Mouse (Mus musculus) limb, embryonic 10.5 days (tissue): ENCODE measurements around the gene Tysnd1. TPM values are rescaled to one million over a fixed set of nuclear protein-coding genes. Genes with fewer than 3 reads are reported as not detected.

Experiments used
- DNase-seq: peaks from one replicate; pipeline ENCODE4 v3.0.0-alpha.2; 2017; ENCODE audit warnings: low spot score
- H3K27ac ChIP-seq: fragments of 300-500 bp; sonication (generic); 2 replicates; pipeline ENCODE4 v1.5.1; 2016; ENCODE audit warnings: mild to moderate bottlenecking
- H3K27me3 ChIP-seq: fragments of 300-500 bp; sonication (generic); 2 replicates; pipeline ENCODE4 v1.6.1; 2016; ENCODE audit warnings: low read depth, mild to moderate bottlenecking; ENCODE audit not compliant: poor library complexity, severe bottlenecking
- H3K36me3 ChIP-seq: fragments of 300-500 bp; sonication (generic); 2 replicates; pipeline ENCODE4 v1.6.1; 2016; ENCODE audit warnings: mild to moderate bottlenecking, moderate library complexity
- H3K4me1 ChIP-seq: fragments of 300-500 bp; sonication (generic); 2 replicates; pipeline ENCODE4 v1.6.1; 2016
- H3K4me3 ChIP-seq: fragments of 300-500 bp; sonication (generic); 2 replicates; pipeline ENCODE4 v1.5.1; 2016; ENCODE audit warnings: mild to moderate bottlenecking, moderate library complexity
- H3K9me3 ChIP-seq: fragments of 300-500 bp; sonication (generic); replicated peaks from 2 replicates; pipeline ENCODE4 v1.6.1; 2016; ENCODE audit warnings: mild to moderate bottlenecking
- WGBS: fragments of 180-500 bp; shearing (Covaris S2); methylation state at CpG from one replicate; pipeline ENCODE4 v1.1.7; 2016; 5-methylcytosine and 5-hydroxymethylcytosine counted together
- polyA plus RNA-seq: library from polyadenylated mRNA; unstranded; fragments of >200 nt; fragmentation: Nextera tagmentation; extraction: Ambion mirVana; gene quantifications from 2 replicates; pipeline ENCODE4 v1.2.1, GENCODE M21; 2016

Tysnd1 gene
- polyA plus RNA-seq, 1 experiment from 2014 or later = 39.9 TPM

- no peak overlapping the region for H3K4me3 ChIP-seq
- H3K4me1 ChIP-seq = no peaks in the 10 kb centered on the region; the same call in 1 of the 2 replicates
- H3K27me3 ChIP-seq = peaks cover 7% of the 10 kb centered on the region; the same call in 1 of the 2 replicates
- DNase-seq = no peak
- WGBS = 41% methylated on average over 11 of the region's 11 CpGs
- H3K27ac ChIP-seq = no peak overlapping the region
- H3K9me3 ChIP-seq = no peaks in the 10 kb centered on the region
- H3K36me3 ChIP-seq = peaks cover 5% of the 10 kb centered on the region; the same call in 1 of the 2 replicates
Observed at GRCm38 (mm10) chr10:61729181-61729580, 33.9 kb downstream of the Tysnd1 start.

- H3K4me3 ChIP-seq = no peak overlapping the region
- H3K9me3 ChIP-seq = no peaks in the 10 kb centered on the region
- peaks cover 5% of the 10 kb centered on the region; the same call in 1 of the 2 replicates for H3K36me3 ChIP-seq
- H3K27ac ChIP-seq = no peak overlapping the region
- no peaks in the 10 kb centered on the region; the same call in 1 of the 2 replicates for H3K4me1 ChIP-seq
- DNase-seq = no peak
- peaks cover 7% of the 10 kb centered on the region; the same call in 1 of the 2 replicates for H3K27me3 ChIP-seq
- 96% methylated on average over 6 of the region's 6 CpGs for WGBS
Observed at GRCm38 (mm10) chr10:61730171-61730570, 34.9 kb downstream of the Tysnd1 start.

- Histone ChIP-seq H3K36me3 (peaks cover 31% of the 10 kb centered on the region), H3K27me3 (no peaks in the 10 kb centered on the region), H3K4me1 (no peaks in the 10 kb centered on the region; the same call in 1 of the 2 replicates), H3K27ac (no peak overlapping the region), H3K9me3 (no peaks in the 10 kb centered on the region), H3K4me3 (no peak overlapping the region)
- peak; percentile 58 for DNase-seq
- WGBS = 47% methylated on average over 3 of the region's 3 CpGs
Observed at GRCm38 (mm10) chr10:61734377-61734776, 39.1 kb downstream of the Tysnd1 start.

- no peak overlapping the region for H3K27ac ChIP-seq
- 78% methylated on average over 10 of the region's 10 CpGs for WGBS
- no peaks in the 10 kb centered on the region for H3K9me3 ChIP-seq
Observed at GRCm38 (mm10) chr10:61736671-61737078, 41.4 kb downstream of the Tysnd1 start.

GRCm38 (mm10) chr10:61737537-61737936, 42.2 kb downstream of the Tysnd1 start:
- Histone ChIP-seq H3K4me1 (no peaks in the 10 kb centered on the region), H3K27ac (no peak overlapping the region), H3K4me3 (no peak overlapping the region), H3K36me3 (peaks cover 57% of the 10 kb centered on the region), H3K9me3 (no peaks in the 10 kb centered on the region), H3K27me3 (no peaks in the 10 kb centered on the region)
- 88% methylated on average over 1 of the region's 1 CpGs for WGBS
- DNase-seq = no peak

More at GRCm38 (mm10) chr10:61736671-61737078, 41.4 kb downstream of the Tysnd1 start:
- no peak for DNase-seq
- Histone ChIP-seq H3K4me1 (no peaks in the 10 kb centered on the region; the same call in 1 of the 2 replicates), H3K4me3 (no peak overlapping the region), H3K36me3 (peaks cover 49% of the 10 kb centered on the region), H3K27me3 (no peaks in the 10 kb centered on the region)

- Histone ChIP-seq H3K36me3 (peaks cover 63% of the 10 kb centered on the region), H3K4me3 (no peak overlapping the region), H3K4me1 (no peaks in the 10 kb centered on the region), H3K9me3 (no peaks in the 10 kb centered on the region), H3K27ac (no peak overlapping the region), H3K27me3 (no peaks in the 10 kb centered on the region)
- no peak for DNase-seq
- 93% methylated on average over 4 of the region's 4 CpGs for WGBS
Observed at GRCm38 (mm10) chr10:61738126-61738525, 42.8 kb downstream of the Tysnd1 start.

GRCm38 (mm10) chr10:61741306-61741705, 46.0 kb downstream of the Tysnd1 start:
- Histone ChIP-seq H3K27me3 (no peaks in the 10 kb centered on the region), H3K36me3 (peaks cover 95% of the 10 kb centered on the region), H3K4me3 (no peak overlapping the region), H3K27ac (no peak overlapping the region), H3K9me3 (no peaks in the 10 kb centered on the region), H3K4me1 (no peaks in the 10 kb centered on the region)
- DNase-seq = no peak
- 91% methylated on average over 1 of the region's 1 CpGs for WGBS

- no peaks in the 10 kb centered on the region for H3K4me1 ChIP-seq
- no peaks in the 10 kb centered on the region for H3K27me3 ChIP-seq
- no peak overlapping the region for H3K4me3 ChIP-seq
- peaks cover 100% of the 10 kb centered on the region for H3K36me3 ChIP-seq
- WGBS = 88% methylated on average over 4 of the region's 4 CpGs
- no peak for DNase-seq
- H3K27ac ChIP-seq = no peak overlapping the region
- H3K9me3 ChIP-seq = no peaks in the 10 kb centered on the region
Observed at GRCm38 (mm10) chr10:61741873-61742272, 46.6 kb downstream of the Tysnd1 start.

- 94% methylated on average over 8 of the region's 8 CpGs for WGBS
- H3K4me1 ChIP-seq = no peaks in the 10 kb centered on the region
- no peaks in the 10 kb centered on the region for H3K9me3 ChIP-seq
- no peak for DNase-seq
- H3K4me3 ChIP-seq = no peak overlapping the region
- no peak overlapping the region for H3K27ac ChIP-seq
- H3K36me3 ChIP-seq = peaks cover 100% of the 10 kb centered on the region
- no peaks in the 10 kb centered on the region for H3K27me3 ChIP-seq
Observed at GRCm38 (mm10) chr10:61742336-61742735, 47.0 kb downstream of the Tysnd1 start.

- no peak overlapping the region for H3K27ac ChIP-seq
- 87% methylated on average over 4 of the region's 4 CpGs for WGBS
- H3K36me3 ChIP-seq = peaks cover 98% of the 10 kb centered on the region
- no peaks in the 10 kb centered on the region for H3K27me3 ChIP-seq
- H3K9me3 ChIP-seq = no peaks in the 10 kb centered on the region
- H3K4me1 ChIP-seq = no peaks in the 10 kb centered on the region
- peak; percentile 57 for DNase-seq
- H3K4me3 ChIP-seq = no peak overlapping the region
Observed at GRCm38 (mm10) chr10:61745133-61745532, 49.8 kb downstream of the Tysnd1 start.

GRCm38 (mm10) chr10:61747302-61747701, 52.0 kb downstream of the Tysnd1 start:
- no peak for DNase-seq
- 93% methylated on average over 13 of the region's 13 CpGs for WGBS

GRCm38 (mm10) chr10:61750014-61750413, 54.7 kb downstream of the Tysnd1 start:
- Histone ChIP-seq H3K9me3 (no peaks in the 10 kb centered on the region), H3K4me3 (no peak overlapping the region), H3K27me3 (no peaks in the 10 kb centered on the region), H3K27ac (no peak overlapping the region), H3K4me1 (no peaks in the 10 kb centered on the region), H3K36me3 (peaks cover 98% of the 10 kb centered on the region)
- no peak for DNase-seq
- WGBS = 94% methylated on average over 9 of the region's 9 CpGs

More at GRCm38 (mm10) chr10:61747302-61747701, 52.0 kb downstream of the Tysnd1 start:
- H3K4me1 ChIP-seq = no peaks in the 10 kb centered on the region
- H3K27ac ChIP-seq = no peak overlapping the region
- H3K27me3 ChIP-seq = no peaks in the 10 kb centered on the region
- no peak overlapping the region for H3K4me3 ChIP-seq
- H3K36me3 ChIP-seq = peaks cover 98% of the 10 kb centered on the region
- H3K9me3 ChIP-seq = no peaks in the 10 kb centered on the region

- WGBS = 90% methylated on average over 20 of the region's 20 CpGs
- H3K36me3 ChIP-seq = peaks cover 98% of the 10 kb centered on the region
- no peak for DNase-seq
- no peaks in the 10 kb centered on the region for H3K27me3 ChIP-seq
- H3K4me3 ChIP-seq = no peak overlapping the region
- no peaks in the 10 kb centered on the region for H3K9me3 ChIP-seq
- no peak overlapping the region for H3K27ac ChIP-seq
- no peaks in the 10 kb centered on the region for H3K4me1 ChIP-seq
Observed at GRCm38 (mm10) chr10:61751534-61752219, 56.4 kb downstream of the Tysnd1 start.
